Mouse (Mus musculus): ENCODE data around the gene Faah. TPM values are rescaled to one million over a fixed set of nuclear protein-coding genes. Genes with fewer than 3 reads are reported as not detected.

Faah gene
- polyA plus RNA-seq, 1 experiment = 0.04 TPM

- H3K4me3 ChIP-seq (replicated peaks) = no peak overlapping the region
- H3K4me1 ChIP-seq (ENCODE audit: control insufficient read depth) = peaks cover 12% of the 10 kb centered on the region
- TF ChIP-seq GATA1 (IDR thresholded peaks at IDR 0.05; ENCODE audit: low read length) (no peak), TAL1 (IDR thresholded peaks at IDR 0.05; ENCODE audit: low read length) (no peak)
- no peaks in the 10 kb centered on the region for H3K27me3 ChIP-seq (ENCODE audit: control insufficient read depth)
- H3K36me3 ChIP-seq (ENCODE audit: control insufficient read depth) = peaks cover 30% of the 10 kb centered on the region
- H3K9me3 ChIP-seq (ENCODE audit: control insufficient read depth, low read length) = no peaks in the 10 kb centered on the region
Observed at GRCm38 (mm10) chr4:116047681-116048080, 30.0 kb upstream of the Faah start.

DNA sequence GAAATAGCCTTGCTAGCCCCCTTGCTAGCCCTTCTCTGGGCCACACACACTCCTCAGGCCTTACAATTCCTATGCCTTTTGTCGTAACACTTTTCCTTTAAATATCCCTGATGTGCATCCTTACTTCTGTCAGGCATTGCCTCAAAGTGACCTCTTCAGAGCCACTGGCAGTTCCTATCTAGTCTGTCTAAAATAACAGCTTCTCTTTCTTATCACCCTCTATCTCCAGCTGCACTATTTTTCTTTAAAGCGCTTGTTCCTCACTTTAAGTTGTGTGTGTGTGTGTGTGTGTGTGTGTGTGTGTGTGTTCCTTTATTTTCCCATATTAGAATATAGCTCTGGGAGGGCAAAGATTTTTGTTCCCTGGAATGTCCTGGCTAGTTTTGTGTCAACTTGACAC is 28.9 kb upstream of the Faah start:
- no peak for TF ChIP-seq TAL1 (IDR thresholded peaks at IDR 0.05; ENCODE audit: low read length)
- no peak for TF ChIP-seq GATA1 (IDR thresholded peaks at IDR 0.05; ENCODE audit: low read length)
- peaks cover 35% of the 10 kb centered on the region for H3K36me3 ChIP-seq (ENCODE audit: control insufficient read depth)
- peaks cover 4% of the 10 kb centered on the region for H3K4me1 ChIP-seq (ENCODE audit: control insufficient read depth)
- no peaks in the 10 kb centered on the region for H3K9me3 ChIP-seq (ENCODE audit: control insufficient read depth, low read length)
- no peaks in the 10 kb centered on the region for H3K27me3 ChIP-seq (ENCODE audit: control insufficient read depth)
- no peak overlapping the region for H3K4me3 ChIP-seq (replicated peaks)

- TF ChIP-seq GATA1 (IDR thresholded peaks at IDR 0.05; ENCODE audit: low read length) = no peak
- no peak for TF ChIP-seq TAL1 (IDR thresholded peaks at IDR 0.05; ENCODE audit: low read length)
- Histone ChIP-seq H3K4me3 (replicated peaks) (no peak overlapping the region), H3K4me1 (ENCODE audit: control insufficient read depth) (no peaks in the 10 kb centered on the region), H3K27me3 (ENCODE audit: control insufficient read depth) (no peaks in the 10 kb centered on the region), H3K36me3 (ENCODE audit: control insufficient read depth) (peaks cover 40% of the 10 kb centered on the region), H3K9me3 (ENCODE audit: control insufficient read depth, low read length) (no peaks in the 10 kb centered on the region)
Observed at GRCm38 (mm10) chr4:116042186-116042585, 24.5 kb upstream of the Faah start.

DNA sequence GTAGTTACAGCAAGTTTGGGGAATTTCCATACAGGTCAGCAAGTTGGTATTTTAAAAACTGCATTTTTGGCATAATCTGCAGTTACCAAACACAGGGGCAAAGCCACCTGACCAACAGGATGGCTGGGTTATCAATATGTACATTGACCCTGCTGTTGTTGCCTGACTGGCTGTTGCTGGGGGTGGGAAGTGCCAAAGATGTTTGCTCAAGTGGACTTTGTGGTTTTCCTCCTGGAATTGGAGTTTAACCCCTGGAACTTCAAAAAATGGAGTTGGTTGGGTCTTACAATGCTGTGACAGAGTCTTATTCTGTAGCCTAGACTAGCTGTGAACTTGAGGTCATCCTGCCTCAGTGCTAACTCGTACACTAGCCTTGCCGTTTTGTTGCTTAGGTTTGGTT is 22.7 kb upstream of the Faah start:
- TF ChIP-seq TAL1 (IDR thresholded peaks at IDR 0.05; ENCODE audit: low read length) = no peak
- TF ChIP-seq GATA1 (IDR thresholded peaks at IDR 0.05; ENCODE audit: low read length) = no peak
- Histone ChIP-seq H3K4me3 (replicated peaks) (no peak overlapping the region), H3K27me3 (ENCODE audit: control insufficient read depth) (no peaks in the 10 kb centered on the region), H3K9me3 (ENCODE audit: control insufficient read depth, low read length) (no peaks in the 10 kb centered on the region), H3K36me3 (ENCODE audit: control insufficient read depth) (peaks cover 42% of the 10 kb centered on the region), H3K4me1 (ENCODE audit: control insufficient read depth) (no peaks in the 10 kb centered on the region)

DNA sequence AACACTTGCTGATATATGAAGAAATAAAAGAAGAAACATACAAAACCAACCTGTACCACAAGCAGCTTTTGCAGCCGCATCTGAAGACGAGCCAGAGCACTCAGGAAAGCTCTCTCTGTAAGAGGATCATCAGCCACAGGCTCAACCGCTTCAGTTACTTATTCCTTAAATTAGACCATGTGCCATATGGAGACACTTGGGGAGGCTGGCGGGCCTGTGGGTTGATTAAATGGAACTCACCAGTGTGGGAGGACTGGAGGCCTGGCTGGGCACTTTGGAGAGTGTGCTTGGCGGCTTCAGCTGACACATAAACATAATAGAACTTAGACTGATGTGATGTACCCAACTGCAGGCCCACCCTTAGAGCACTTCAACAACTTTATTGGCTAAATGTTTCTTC is 15.6 kb upstream of the Faah start:
- Histone ChIP-seq H3K4me1 (ENCODE audit: control insufficient read depth) (no peaks in the 10 kb centered on the region), H3K9me3 (ENCODE audit: control insufficient read depth, low read length) (no peaks in the 10 kb centered on the region), H3K4me3 (replicated peaks) (no peak overlapping the region), H3K36me3 (ENCODE audit: control insufficient read depth) (peaks cover 30% of the 10 kb centered on the region), H3K27me3 (ENCODE audit: control insufficient read depth) (no peaks in the 10 kb centered on the region)
- TF ChIP-seq TAL1 (IDR thresholded peaks at IDR 0.05; ENCODE audit: low read length) = no peak
- no peak for TF ChIP-seq GATA1 (IDR thresholded peaks at IDR 0.05; ENCODE audit: low read length)

GRCm38 (mm10) chr4:116032906-116033305 is 15.2 kb upstream of the Faah start:
- peaks cover 28% of the 10 kb centered on the region for H3K36me3 ChIP-seq (ENCODE audit: control insufficient read depth)
- H3K4me1 ChIP-seq (ENCODE audit: control insufficient read depth) = no peaks in the 10 kb centered on the region
- no peaks in the 10 kb centered on the region for H3K27me3 ChIP-seq (ENCODE audit: control insufficient read depth)
- TF ChIP-seq GATA1 (IDR thresholded peaks at IDR 0.05; ENCODE audit: low read length) = no peak
- no peak for TF ChIP-seq TAL1 (IDR thresholded peaks at IDR 0.05; ENCODE audit: low read length)
- H3K9me3 ChIP-seq (ENCODE audit: control insufficient read depth, low read length) = no peaks in the 10 kb centered on the region
- no peak overlapping the region for H3K4me3 ChIP-seq (replicated peaks)

DNA sequence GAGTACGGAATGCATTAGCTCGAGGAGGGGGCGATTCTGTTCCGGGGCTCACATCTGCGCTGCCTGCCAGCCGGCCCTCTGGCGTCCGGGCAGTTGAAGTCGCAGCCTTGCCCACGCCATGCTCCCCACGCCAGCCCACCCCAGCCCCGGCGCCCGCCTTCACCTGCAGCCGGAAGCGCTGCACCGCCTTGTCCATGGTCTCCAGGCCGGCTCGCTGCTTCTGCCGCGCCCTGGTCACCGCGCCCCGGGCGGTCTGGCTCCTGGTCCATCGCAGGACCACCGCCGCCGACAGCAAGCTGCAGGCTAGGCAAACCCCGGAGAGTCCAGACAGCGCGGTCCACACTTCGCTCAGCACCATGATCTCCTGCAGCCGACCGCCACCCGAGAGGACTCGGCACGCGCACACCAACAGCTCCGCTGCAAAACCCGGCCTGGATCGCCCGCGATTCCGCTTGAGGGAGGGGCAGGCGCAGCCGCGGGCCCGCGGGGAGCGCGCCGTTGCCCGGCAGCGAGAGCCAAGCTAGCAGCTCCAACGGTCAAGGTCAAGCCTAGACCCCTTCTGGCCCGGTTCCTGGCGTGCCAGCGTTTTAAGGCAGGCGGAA is 325 bp downstream of the Faah start:
- H3K4me3 ChIP-seq (replicated peaks) = peak overlapping the region; percentile 59
- H3K4me1 ChIP-seq (ENCODE audit: control insufficient read depth) = peaks cover 10% of the 10 kb centered on the region
- peaks cover 4% of the 10 kb centered on the region; the same call in 1 of the 2 replicates for H3K9me3 ChIP-seq (ENCODE audit: control insufficient read depth, low read length)
- H3K36me3 ChIP-seq (ENCODE audit: control insufficient read depth) = no peaks in the 10 kb centered on the region
- TF ChIP-seq TAL1 (IDR thresholded peaks at IDR 0.05; ENCODE audit: low read length) = no peak
- no peak for TF ChIP-seq GATA1 (IDR thresholded peaks at IDR 0.05; ENCODE audit: low read length)
- H3K27me3 ChIP-seq (ENCODE audit: control insufficient read depth) = peaks cover 56% of the 10 kb centered on the region

GRCm38 (mm10) chr4:116016862-116017299 is 845 bp downstream of the Faah start:
- Histone ChIP-seq H3K9me3 (ENCODE audit: control insufficient read depth, low read length) (peaks cover 4% of the 10 kb centered on the region; the same call in 1 of the 2 replicates), H3K27me3 (ENCODE audit: control insufficient read depth) (peaks cover 56% of the 10 kb centered on the region), H3K4me3 (replicated peaks) (peak overlapping the region; percentile 59), H3K4me1 (ENCODE audit: control insufficient read depth) (peaks cover 10% of the 10 kb centered on the region), H3K36me3 (ENCODE audit: control insufficient read depth) (no peaks in the 10 kb centered on the region)
- no peak for TF ChIP-seq TAL1 (IDR thresholded peaks at IDR 0.05; ENCODE audit: low read length)
- TF ChIP-seq GATA1 (IDR thresholded peaks at IDR 0.05; ENCODE audit: low read length) = no peak

DNA sequence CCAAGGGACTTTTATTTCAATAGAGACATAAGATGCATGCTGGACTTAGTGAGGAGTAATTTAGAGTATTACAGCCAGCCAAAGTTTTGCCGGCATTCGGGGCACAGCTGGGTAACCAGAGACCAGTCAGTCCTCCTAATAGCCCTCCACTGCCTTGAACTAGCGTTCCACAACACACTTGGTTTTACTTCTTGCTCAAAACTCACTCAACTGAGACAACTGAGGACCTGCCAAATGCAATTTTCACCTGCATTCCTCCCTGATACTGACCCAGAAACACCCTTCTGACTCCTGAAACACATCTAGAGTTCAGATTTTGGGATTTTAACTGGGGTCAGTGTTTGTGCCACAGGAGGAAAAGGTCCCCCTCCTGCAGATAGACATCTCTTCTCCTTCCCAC is 1.3 kb downstream of the Faah start:
- Histone ChIP-seq H3K4me1 (ENCODE audit: control insufficient read depth) (peaks cover 10% of the 10 kb centered on the region), H3K27me3 (ENCODE audit: control insufficient read depth) (peaks cover 56% of the 10 kb centered on the region), H3K9me3 (ENCODE audit: control insufficient read depth, low read length) (peaks cover 4% of the 10 kb centered on the region; the same call in 1 of the 2 replicates), H3K4me3 (replicated peaks) (peak overlapping the region; percentile 59), H3K36me3 (ENCODE audit: control insufficient read depth) (no peaks in the 10 kb centered on the region)
- TF ChIP-seq GATA1 (IDR thresholded peaks at IDR 0.05; ENCODE audit: low read length) (no peak), TAL1 (IDR thresholded peaks at IDR 0.05; ENCODE audit: low read length) (no peak)

DNA sequence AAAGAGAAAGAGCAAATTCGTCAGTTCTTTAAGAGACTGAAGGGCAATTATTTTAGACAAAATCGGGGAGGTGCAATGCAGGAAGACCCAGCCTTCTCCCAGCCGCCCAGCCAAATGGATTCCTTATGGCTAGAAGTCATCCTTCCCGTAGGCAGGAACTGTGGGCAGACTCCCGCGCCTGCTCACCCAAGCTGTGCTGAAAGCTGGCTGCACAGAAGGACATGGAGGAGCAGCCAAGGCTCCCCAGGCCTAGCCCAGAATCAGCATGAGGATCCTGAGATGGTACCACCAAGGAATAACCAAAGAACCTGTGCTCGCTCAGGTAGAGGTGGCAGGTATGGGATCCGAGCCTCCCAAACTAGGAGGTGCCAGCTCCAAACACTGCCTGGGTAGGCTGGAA is 1.7 kb downstream of the Faah start:
- Histone ChIP-seq H3K36me3 (ENCODE audit: control insufficient read depth) (no peaks in the 10 kb centered on the region), H3K9me3 (ENCODE audit: control insufficient read depth, low read length) (peaks cover 4% of the 10 kb centered on the region; the same call in 1 of the 2 replicates), H3K4me1 (ENCODE audit: control insufficient read depth) (peaks cover 10% of the 10 kb centered on the region), H3K4me3 (replicated peaks) (no peak overlapping the region), H3K27me3 (ENCODE audit: control insufficient read depth) (peaks cover 56% of the 10 kb centered on the region)
- TF ChIP-seq GATA1 (IDR thresholded peaks at IDR 0.05; ENCODE audit: low read length) (no peak), TAL1 (IDR thresholded peaks at IDR 0.05; ENCODE audit: low read length) (no peak)
